Mouse (Mus musculus): ENCODE results near the gene Myo15b.
"Not testable (repeated sequence)": the region's sequence is repeated elsewhere in the genome, so short reads cannot be mapped to it uniquely, and the experiment has no call there.

The Myo15b gene

DNA sequence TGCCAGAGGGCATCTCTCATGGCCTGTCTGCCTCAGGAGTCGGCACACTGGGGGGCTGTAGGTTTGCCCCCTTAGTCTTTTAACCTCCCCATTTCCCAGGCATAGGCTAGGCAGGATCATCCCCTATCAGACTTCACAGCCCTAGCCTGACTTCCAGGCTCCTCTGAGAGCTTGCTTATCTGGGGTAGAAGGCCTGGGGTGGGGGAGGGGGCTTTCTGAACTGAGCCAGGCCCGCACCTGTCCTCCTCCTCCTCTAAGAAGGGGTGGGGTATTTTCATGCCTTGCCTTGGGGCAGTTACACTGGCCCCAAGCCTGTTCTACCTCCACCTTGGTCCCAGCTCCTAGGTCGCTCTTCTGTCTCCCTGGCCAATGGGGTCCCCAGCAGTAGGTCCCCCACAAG is 26.7 kb upstream of the Myo15b start:
- DNase-seq: no peak

DNA sequence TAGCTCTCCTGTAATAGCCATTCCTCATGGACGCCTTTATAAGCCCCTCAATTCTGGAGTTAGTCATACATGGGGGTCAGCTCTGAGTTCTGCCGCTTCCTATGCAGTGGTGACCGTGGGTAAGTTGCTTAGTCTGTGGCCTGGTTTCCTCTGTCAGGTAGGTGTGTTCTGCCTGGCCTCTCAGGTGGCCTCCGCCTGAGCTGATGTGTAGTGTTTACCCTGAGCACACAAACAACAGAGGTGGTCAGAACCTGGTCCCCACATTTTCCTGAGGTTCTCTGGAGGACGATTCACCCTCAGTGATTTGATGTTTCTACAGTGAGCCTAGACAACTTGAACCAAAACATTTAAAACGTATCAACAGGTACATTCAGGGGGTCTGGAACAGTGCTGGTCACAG is 26.1 kb upstream of the Myo15b start:
- no peak for DNase-seq

DNA sequence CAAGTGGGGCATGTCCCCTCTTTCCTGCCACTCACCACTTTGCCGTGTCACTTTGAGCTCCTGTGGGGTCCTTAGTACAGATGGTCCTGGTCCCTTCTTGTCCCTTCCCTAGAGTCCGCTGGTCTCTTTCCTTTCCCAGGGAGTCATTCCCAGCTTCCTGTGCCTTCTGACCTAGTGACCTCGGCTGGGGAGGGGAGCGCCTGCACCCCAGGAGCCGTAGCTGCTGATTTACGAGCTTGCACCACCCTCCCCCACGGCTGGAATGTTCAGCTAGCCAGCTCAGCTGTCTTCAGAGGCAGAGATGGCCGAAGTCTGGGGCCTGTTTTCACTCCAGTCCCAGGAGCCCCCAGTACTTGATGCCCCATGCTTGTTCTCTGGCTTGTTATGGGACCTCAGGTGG is 25.7 kb upstream of the Myo15b start:
- no peak for DNase-seq

DNA sequence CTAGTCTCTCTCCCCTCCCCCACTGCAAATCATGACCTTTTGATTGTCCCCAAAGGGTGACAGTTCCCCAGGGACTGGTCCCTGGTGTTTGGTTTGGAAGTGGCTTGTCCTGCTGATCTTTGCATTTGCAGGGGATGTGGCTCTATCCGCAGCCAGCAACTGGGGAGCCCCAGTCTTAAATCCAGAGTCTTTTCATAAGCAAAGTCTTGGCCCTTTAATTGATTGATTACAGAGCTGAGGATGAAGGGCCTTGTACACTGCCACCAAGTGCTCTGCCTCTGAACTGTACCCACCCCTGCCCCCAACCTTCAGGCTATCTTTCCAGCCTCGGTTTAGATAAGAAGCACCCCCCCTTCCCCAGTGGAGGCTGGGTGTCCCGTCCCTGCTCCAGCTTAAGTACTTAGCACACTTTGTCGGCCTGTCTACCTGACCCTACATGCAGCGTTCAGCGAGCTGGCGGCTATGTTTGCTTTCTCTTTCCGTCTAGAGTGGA is 25.1 kb upstream of the Myo15b start:
- peak; percentile 51 for DNase-seq

DNA sequence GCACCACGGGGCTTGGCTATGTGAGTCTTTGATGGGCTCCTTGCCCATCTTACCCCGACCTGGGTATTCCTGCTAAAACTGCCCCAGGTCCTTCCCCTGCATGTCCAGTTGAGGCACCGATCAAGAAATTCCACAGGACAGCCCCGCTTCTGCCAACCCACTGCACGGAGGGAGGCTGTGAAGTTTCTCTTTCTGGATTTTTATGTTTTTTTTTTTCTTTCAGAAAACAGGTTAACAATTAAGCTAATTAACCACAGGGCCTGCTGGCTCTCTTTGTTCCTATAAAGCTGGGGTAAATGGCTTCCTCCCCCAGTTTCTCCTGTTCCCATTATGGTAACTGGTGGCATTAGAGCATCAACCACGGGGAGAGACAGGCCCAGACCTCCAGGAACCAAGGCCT is 24.2 kb upstream of the Myo15b start:
- DNase-seq: no peak

DNA sequence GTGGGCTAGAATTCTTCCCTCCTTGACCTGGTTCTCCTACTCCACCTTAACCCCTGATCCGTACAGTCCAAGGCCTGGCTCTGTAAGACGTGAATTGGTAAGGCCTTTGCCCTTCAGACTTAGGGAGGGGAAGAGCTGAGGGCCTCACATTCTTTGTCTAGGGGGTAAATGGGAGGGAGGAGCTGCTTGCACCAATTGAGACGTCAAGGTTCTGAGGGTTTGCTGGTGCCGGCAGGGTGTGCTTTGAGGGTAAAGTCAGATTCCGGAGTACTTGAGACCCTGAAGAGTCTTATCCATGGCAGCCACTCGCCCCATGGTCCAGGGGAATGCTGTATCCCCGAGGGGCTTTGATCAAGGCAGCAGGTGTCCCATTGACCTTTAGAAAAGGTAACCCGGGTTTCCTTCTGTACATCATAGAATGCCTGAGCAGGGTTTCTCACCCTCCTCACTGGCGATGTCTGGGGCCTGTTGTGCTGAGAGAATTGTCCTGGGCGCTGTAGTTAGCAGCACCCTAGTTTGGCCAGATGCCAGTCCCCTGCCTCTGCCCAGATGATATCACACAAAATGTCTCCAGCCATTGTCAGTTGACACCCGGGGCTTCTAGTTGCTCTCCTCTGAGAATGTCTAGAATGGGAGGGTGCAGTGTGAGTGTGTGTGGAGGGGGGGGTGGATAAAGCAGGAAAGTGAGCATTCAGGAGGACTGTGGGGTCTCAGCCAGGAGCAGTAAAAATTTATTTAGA is 21.4 kb upstream of the Myo15b start:
- DNase-seq: no peak

DNA sequence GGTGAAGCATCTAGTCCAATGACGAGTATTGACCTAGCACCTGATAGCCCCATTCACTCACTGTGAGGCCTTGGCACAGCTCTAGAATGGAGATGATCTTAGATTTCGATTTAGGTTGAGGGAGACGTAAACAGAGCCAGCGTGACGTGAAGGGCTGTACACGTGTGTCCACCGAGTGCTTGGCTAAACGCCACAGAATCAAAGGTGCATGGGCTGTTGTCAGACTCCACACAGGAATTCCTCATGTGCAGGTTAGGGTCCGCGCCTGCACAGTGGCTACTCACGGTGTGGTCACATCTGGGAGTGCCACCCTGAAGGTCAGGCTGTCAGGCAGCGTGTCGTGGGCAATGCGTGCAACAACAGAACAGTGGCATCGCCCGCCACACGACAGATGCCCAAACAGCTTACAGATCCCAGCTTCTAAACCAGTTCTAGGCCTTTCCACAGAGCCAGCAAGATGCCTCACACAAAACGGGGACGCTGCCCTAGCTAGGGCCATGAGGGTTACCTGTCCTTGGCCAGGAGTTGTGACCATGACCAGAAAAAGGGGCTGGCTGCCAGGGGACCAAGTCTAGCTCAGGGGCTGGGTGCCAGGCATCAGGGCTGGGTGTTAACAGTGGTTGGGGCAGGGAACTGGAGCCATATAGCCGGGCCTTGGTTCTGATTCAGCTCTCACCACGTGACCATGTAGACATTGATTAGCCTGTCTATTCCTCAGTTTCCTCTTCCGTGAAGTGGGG is 20.4 kb upstream of the Myo15b start:
- DNase-seq: no peak

DNA sequence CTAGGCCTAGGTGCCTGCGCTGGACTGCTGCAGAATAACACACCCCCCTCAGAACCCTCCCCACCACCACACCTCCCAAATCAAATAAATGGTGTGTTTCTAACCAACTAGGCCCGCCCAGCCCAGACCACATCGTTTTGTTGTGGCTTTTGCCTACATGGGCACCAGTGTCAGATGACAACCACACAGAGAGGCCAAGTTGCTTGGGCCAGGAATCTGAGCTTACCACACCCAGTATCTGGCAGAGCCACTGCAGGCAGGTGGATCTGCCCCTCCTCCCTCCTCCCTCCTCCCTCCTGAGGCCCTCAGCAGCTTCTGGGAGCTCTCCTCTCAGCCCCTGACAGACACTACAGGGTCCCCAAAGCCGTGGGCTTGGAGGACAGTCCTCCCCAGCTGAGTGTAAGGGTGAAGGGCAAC is 19.3 kb upstream of the Myo15b start:
- no peak for DNase-seq

DNA sequence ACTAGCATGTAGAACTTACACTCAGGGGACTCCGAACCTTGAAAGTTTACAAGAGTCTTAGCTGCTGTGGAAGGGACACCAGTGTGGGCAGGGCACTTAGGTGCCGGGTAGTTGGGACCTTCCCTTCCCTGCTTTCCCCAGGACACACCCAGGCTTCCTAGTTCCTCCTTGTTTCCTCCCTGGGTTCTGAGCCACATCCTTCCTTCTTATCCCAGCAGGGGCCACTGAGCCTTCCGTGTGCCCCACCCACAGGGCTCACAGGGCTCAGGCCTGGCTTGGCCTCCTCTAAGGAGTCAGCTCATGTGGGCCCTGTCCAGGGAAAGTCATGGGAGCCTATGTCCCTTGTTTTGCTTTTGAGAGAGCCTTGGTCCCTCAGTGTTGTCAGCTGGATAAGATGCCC is 18.5 kb upstream of the Myo15b start:
- no peak for DNase-seq

DNA sequence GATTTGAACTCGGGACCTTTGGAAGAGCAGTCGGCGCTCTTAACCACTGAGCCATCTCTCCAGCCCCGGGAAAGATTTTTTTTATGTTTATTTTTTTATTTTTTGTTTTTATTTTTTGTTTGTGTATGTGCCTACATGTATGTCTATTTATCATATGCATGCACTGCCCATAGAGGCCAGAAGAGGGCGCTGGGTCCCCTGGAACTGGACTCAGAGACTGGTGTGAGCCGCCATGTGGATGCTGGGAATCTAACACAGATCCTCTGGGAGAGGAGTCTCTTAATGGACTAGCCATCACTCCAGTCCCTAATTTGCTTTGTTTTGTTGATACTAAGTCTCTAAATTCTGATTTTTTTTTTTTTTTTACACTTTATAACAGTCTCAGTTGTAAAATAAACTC is 17.2 kb upstream of the Myo15b start:
- no peak for DNase-seq

DNA sequence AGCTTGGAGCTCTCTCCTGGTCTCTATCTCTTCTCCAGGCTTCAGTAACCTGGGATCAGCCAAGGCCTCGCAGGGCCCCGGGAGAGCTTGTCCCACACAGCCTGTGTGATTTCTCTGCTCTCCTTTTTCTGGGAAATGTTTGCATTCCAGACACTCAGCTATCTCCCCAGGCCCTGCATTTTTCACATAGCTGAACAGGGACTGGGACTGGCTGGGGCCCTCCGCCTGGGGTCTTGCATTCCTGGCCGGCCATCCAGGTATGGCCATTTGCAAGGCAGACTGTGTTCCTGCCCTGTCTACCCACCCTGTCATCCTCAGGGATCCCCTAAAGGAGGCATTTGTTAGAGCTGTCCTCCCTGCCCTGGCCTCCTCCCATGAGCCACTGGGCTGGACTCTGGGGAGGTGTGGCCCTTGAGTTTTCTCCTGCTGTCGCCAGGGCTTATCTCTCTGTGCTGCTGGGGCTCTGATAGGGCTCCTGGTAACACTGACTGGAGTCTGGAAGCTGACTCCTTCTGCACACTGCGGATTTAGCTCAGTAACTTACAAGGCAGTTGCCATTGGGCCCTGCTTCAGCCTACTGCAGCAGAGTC is 16.1 kb upstream of the Myo15b start:
- peak; percentile 41 for DNase-seq

DNA sequence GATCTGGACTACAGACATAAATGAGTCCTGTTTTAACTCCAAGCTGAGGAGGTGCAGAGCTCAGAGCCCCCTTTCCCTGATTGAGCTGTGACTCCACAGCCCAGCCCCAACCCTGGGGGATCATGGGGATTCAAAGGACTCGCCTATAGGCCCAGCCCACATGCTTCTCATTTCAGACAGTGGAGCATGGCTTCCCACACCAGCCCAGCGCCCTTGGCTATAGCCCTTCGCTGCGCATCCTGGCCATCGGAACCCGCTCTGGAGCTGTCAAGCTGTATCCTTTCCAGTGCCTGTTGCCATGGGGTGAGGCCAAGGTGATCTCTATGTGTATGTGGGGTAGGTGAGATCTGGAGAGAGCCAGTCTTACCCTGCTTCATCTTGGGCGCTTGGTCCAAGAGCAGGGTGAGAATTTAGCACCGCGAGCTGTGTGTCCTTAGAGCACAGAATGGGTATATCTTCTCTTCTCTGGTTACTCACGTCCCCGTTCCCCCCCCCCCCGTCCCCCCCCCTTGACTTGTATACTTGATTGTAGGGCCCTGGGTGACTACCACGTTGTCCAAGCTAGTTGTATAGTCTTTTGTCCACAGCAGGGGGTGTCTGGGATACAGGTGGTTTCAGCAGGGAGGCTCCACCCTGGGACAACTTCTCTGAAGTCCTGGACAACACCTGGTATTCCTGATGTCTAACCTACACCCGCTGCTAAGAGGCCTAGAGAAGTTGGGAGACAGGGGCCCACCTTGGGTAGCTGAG is 14.9 kb upstream of the Myo15b start:
- DNase-seq: no peak

DNA sequence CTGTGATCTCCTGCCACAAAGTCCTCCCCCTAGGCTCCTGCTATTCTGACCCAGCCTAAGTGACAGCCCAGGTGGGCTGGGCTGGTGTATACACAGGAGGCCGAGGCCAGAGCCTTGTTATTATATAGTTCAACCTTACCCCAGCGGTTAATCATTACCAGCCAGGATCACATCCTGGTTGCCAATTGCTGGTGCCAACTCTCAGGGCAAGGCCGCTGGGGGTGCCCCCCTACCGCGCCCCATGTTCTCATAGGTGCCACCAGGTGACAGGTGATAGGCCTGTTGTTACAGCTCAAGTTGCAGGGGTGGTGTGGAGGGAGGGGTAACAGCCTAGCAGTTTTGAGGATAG is 14.3 kb upstream of the Myo15b start:
- DNase-seq: no peak

DNA sequence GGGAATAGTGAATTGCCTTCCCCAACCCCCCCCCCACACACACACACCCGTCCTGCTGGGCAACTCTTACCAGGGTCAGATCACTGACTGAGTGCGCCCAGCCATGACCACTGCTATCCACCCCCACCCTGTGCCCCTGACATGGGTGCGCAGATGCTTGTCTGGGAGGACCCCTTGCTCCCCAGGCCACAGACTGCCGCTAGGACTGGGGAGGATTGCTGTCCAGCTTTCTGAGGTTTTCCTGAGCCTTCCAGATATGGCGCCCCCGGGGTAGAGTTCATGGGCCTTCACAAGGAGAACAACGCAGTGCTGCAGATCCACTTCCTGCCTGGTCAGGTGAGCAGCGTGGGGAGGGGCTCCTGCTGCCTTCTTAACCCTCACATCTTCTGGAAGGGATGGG is 14.0 kb upstream of the Myo15b start:
- DNase-seq: no peak

DNA sequence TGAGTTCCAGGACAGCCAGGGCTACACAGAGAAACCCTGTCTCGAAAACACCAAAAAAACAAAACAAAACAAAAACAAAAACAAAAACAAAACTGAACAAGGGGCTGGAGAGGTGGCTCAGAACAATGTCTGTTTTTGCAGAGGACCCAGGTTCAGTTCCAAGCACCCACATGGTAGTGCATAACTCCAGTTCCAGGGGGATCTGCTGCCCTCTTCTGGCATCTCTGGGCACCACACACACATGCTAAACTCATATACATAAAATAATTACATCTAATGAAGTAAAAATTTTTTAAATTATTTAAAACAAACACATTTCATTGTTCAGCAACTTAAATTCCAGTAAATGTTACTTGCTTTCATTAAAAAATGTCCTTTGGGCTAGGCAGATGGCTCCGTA is 12.4 kb upstream of the Myo15b start:
- DNase-seq: no peak

DNA sequence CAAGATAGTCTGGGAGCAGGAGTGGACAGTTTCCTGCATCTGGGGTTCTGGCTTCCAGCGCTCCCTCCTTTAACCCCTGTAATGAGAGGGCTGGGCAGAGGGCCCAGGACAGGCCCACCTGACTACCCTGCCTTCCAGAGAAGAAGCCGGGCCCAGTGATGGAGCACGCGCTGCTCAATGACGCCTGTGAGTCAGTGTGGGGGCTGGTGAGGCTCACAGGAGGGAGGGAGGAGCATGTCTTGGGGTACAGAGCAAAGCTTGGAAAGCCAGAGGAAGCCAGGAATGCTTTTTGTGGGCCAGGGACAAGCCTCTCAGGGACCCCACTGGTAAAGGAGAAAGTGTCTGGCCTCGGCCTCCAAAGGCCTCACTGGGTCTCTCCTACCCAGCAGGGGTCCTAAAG is 3.5 kb upstream of the Myo15b start:
- DNase-seq: no peak

DNA sequence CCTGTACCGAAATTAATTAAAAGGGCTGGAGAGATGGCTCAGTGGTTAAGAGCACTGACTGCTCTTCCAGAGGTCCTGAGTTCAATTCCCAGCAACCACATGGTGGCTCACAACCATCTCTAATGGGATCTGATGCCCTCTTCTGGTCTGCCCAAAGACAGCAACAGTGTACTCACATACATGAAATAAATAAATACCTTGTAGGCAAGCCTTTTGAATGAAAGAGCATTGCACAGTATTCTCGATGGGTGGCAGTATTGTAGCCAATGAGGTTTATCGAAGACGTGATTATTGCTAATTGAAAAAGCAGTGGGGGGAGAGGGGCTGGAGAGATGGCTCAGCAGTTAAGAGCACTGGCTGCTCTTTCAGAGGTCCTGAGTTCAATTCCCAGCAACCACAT is 1.1 kb upstream of the Myo15b start:
- not testable (repeated sequence) for DNase-seq

DNA sequence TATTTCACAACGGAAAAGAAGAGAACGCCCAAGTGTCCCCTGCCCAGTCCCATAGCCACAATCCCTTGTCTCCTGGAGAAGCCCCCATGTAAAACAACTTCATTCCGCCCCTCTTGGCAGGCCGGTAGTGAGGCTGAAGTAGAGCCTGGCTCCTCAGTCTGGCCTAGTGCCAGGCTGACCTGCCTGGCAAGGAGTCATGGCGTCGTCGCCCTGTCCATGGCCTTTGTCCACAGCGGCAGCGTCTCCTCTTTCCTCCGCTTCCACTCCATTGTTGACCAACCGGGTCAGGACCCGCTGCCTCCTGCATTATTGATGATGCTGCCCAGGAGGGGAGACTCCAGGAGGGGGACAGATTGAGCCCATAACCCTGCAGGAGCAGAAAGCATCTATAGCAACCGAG is 270 bp upstream of the Myo15b start:
- DNase-seq: peak; percentile 31

DNA sequence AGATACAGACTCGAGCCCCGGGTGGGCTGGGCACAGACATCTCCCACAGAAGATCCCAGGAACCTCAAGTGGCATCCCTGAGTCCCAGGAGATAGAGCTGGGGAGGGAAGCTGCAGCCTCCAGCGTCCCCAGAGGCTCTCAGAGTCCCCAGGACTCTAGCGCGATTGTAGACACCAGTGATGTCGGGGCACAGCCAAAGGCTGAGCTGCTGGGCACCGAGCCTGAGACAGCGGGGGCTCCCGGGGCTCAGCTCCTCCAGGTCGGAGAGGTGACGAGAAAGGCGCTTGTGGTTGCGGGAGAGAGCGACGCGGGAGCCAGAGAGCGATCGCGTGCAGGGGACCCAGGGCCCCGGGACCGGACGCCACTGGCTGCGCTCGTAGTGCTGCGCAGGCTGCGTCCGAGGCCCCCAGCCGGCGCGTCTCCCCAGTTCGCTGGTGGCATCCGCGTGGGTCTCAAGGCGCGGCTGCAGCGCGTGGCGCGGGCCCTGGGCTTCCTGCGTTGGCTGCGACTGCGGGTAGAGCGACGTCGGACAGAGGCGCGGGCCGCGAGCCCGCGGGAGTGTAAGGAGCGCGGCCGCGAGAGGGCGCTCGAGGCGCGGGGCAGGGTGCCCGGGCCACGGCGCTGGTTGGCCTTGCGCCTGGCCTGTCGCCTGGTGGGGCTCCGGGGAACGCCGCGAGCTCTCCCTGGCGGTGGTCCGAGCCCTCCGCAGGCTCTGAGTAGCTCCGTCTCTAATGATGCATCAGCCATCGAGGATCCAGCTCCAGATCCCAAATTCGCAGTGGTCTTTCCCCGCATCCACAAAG is 1.1 kb downstream of the Myo15b start:
- peak; percentile 92 for DNase-seq

DNA sequence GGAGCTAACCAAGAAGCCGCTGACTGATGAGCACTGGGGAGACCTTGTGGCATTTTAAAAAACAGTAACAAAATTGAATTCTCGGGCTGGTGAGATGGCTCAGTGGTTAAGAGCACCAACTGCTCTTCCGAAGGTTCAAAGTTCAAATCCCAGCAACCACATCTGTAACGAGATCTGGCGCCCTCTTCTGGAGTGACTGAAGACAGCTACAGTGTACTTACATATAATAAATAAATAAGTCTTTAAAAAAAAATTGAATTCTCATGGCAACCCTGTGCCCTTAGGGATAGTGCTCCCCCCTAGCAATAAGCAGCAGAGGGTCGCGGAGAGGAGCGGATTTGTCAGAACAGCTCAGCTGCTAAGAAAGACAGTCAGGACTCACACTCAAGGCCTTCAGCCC is 5.7 kb downstream of the Myo15b start:
- DNase-seq: no peak

DNA sequence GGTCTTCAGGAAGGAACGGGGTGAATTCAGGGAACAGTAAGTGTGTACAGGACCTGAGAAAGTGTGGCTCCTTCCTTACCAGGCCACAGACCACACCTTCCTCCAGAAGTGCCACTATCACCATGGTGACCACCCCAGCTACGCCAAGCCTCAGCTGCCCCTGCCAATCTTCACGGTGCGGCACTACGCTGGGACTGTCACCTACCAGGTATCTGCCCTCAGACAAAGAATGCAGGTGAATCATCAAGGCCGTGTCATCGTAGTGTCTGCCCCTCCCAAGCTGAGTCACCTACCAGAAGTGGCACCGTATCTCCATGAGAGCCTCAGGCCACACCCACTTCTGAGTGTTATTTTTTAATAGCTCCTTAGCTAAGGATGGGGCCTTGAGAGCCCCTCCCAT is 11.2 kb downstream of the Myo15b start:
- no peak for DNase-seq

DNA sequence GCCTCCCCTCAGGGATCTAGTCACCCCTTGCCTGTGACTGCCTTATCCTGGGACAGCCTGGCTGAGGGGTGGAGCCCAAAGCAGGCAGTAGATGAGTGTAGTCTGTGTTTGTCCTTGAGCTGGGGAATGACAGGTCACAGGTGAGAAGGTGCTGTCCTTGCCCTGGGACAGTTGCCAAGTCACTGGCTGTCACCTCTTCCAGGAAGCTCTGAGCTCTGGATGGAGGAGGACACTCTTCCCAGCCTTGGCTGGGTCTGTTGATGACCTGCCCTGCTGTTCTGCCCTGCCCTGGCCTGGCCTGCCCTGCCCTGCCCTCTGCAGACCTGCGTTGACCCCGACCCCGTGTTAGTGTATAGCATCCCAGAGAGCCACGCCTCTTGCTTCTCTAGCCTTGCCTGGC is 14.2 kb downstream of the Myo15b start:
- DNase-seq: no peak

DNA sequence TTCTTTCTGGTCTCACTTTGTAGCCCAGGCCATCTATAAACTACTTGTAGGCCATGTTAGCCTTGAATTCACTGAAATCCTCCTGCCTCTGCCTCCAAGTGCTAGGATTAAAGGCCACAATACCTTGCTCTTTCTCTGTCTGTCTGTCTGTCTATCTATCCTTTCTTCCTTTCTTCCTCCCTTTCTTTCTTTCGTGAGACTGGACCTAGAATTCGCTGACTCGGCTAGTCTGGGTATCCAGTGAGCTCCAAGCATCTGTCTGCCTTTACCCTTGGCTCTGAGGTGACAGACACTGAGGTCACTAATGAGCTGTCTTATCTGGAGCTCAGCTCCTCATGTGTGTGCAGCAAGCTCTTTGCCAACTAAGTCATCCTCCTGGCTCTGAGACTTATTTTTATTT is 17.7 kb downstream of the Myo15b start:
- no peak for DNase-seq

Data from retina, postnatal 1 day (tissue).